Mouse (Mus musculus) forelimb bud, embryonic 11.5 days (tissue): Measurements from ENCODE around the gene Etv2.
A peak's percentile ranks its signal among the peaks of the same experiment; 100 is the strongest.

Source experiments
- DNase-seq: peaks from one replicate; pipeline ENCODE4 v3.0.0-alpha.2; 2012; ENCODE audit warnings: low read depth, low spot score

Gene Etv2

GRCm38 (mm10) chr7:30588676-30589434 lies 46.8 kb downstream of the Etv2 start, which contains the start of gene Kmt2b:
Gene Kmt2b, minus strand, starts transcription at chr7:30588726.
- peak; percentile 98 for DNase-seq

GRCm38 (mm10) chr7:30587842-30588667 lies 47.6 kb downstream of the Etv2 start:
- DNase-seq = peak; percentile 2

GRCm38 (mm10) chr7:30586455-30587020 lies 49.1 kb downstream of the Etv2 start:
- DNase-seq = no peak

- DNase-seq = no peak
These were observed 50.5 kb downstream of the Etv2 start for GRCm38 (mm10) chr7:30585170-30585569.

GRCm38 (mm10) chr7:30584339-30584738 lies 51.3 kb downstream of the Etv2 start:
- DNase-seq = no peak
